In the genomic region with DNA sequence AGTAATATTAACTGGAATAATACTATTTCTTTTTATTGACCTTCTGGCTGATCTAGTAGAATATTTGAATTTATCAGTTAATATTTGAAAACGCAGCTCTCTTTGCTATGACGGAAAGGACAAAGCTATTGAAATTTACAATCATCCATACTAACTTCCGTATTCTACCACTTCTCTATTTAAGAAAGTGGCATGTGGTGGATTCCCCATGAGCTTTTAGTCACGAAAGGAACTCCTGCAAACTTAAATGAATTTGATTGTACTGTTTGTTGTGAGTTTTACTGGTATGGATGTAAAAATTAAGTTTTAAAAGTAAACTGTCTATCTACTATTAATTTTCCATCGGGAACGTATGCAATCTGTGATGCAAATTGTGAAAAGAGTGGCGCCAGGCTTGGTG, we compare ENCODE assay signal across 8 mouse cellular contexts. TPM values are rescaled to one million over a fixed set of nuclear protein-coding genes. Genes with fewer than 3 reads are reported as not detected.
DNase-seq lines count a peak whose midpoint lies in the region; ATAC-seq and TF ChIP-seq lines count a peak whose summit lies in the region.

No protein-coding gene starts in this region.

- no peak for TF ChIP-seq CTCF in heart, postnatal 0 days (IDR thresholded peaks at IDR 0.05; ENCODE audit: low read depth)
- TF ChIP-seq CTCF in MEL (IDR thresholded peaks at IDR 0.05 in 2 of 3, conservative IDR thresholded peaks at IDR 0.05 in 1 of 3; ENCODE audit: control insufficient read depth in 1 of 3, insufficient read depth in 1 of 3, low read depth in 2 of 3, low read length in 3 of 3, poor library complexity in 1 of 3, severe bottlenecking in 1 of 3) = no peak

- 39% methylated on average over 7 of the region's 7 CpGs for WGBS in heart, postnatal 0 days
- WGBS in hindbrain, embryonic 15.5 days = 42% methylated on average over 7 of the region's 7 CpGs
- WGBS in midbrain, embryonic 15.5 days = 41% methylated on average over 7 of the region's 7 CpGs

- peak overlapping the region; percentile 86 for H3K27ac ChIP-seq in heart, postnatal 0 days (ENCODE audit: low read depth)
- peak overlapping the region; percentile 68 for H3K27ac ChIP-seq in MEL (ENCODE audit: control insufficient read depth, low read depth, low read length)
- H3K27ac ChIP-seq in hindbrain, embryonic 15.5 days (replicated peaks) = no peak overlapping the region
- no peak overlapping the region for H3K27ac ChIP-seq in midbrain, embryonic 15.5 days

- no peak for ATAC-seq in heart, postnatal 0 days (ENCODE audit: insufficient read depth, low read depth)
- ATAC-seq in hindbrain, embryonic 15.5 days (ENCODE audit: low FRiP score, low read depth) = no peak
- no peak for ATAC-seq in midbrain, embryonic 15.5 days (replicated peaks)

- H3K9ac ChIP-seq in heart, postnatal 0 days (replicated peaks; ENCODE audit: low read depth, low read length) = peak overlapping the region; percentile 71
- H3K9ac ChIP-seq in MEL (ENCODE audit: control insufficient read depth, low read depth, low read length, poor library complexity, severe bottlenecking) = peak overlapping the region; percentile 60
- peak overlapping the region; percentile 39 for H3K9ac ChIP-seq in hindbrain, embryonic 15.5 days
- peak overlapping the region; percentile 44; the same call in 1 of the 2 replicates for H3K9ac ChIP-seq in midbrain, embryonic 15.5 days

- intact Hi-C loops in heart, postnatal 36 days (cut with DNase I) = loop anchor here (10.0 kb wide), 1 partner anchor 591 kb away; a partner anchor contains a TSS
- intact Hi-C loops in gastrocnemius, postnatal 14 days (cut with DNase I; ENCODE audit: low total_unique reads) = no loop called here

- no peak for DNase-seq in heart, postnatal 0 days (ENCODE audit: low spot score)
- no peak for DNase-seq in heart, postnatal 36 days
- DNase-seq in MEL (ENCODE audit: low read depth, low spot score) = peak; percentile 75
- no peak for DNase-seq in gastrocnemius, postnatal 14 days
- no peak for DNase-seq in thymus, postnatal 36 days
- no peak for DNase-seq in right cerebral cortex, postnatal 25 days

- no peaks in the 10 kb centered on the region for H3K9me3 ChIP-seq in heart, postnatal 0 days (replicated peaks; ENCODE audit: control insufficient read depth, low read length)
- no peaks in the 10 kb centered on the region for H3K9me3 ChIP-seq in MEL (replicated peaks; ENCODE audit: insufficient read depth, low read length)
- H3K9me3 ChIP-seq in hindbrain, embryonic 15.5 days = no peaks in the 10 kb centered on the region
- H3K9me3 ChIP-seq in midbrain, embryonic 15.5 days = no peaks in the 10 kb centered on the region

- peaks cover 9% of the 10 kb centered on the region for H3K4me1 ChIP-seq in heart, postnatal 0 days (ENCODE audit: control insufficient read depth, insufficient read depth)
- peaks cover 4 to 7% of the 10 kb centered on the region in 2 experiments; a peak in 3 of 4 replicates for H3K4me1 ChIP-seq in MEL (ENCODE audit: control insufficient read depth in 1 of 2, insufficient read depth in 2 of 2, low read length in 2 of 2)
- H3K4me1 ChIP-seq in hindbrain, embryonic 15.5 days (replicated peaks) = peaks cover 30% of the 10 kb centered on the region
- peaks cover 25% of the 10 kb centered on the region for H3K4me1 ChIP-seq in midbrain, embryonic 15.5 days

- TF ChIP-seq EP300 in heart, postnatal 0 days (IDR thresholded peaks at IDR 0.05; ENCODE audit: low read depth) = no peak
- TF ChIP-seq EP300 in MEL (IDR thresholded peaks at IDR 0.05; ENCODE audit: low read depth in 1 of 2, low read length in 2 of 2) = no peak

- H3K36me3 ChIP-seq in heart, postnatal 0 days (replicated peaks; ENCODE audit: control insufficient read depth, insufficient read depth, low read length) = no peaks in the 10 kb centered on the region
- peaks cover 0 to 2% of the 10 kb centered on the region in 2 experiments; a peak in 2 of 4 replicates for H3K36me3 ChIP-seq in MEL (ENCODE audit: control insufficient read depth in 1 of 2, insufficient read depth in 2 of 2, low read length in 2 of 2)
- H3K36me3 ChIP-seq in hindbrain, embryonic 15.5 days = no peaks in the 10 kb centered on the region
- no peaks in the 10 kb centered on the region for H3K36me3 ChIP-seq in midbrain, embryonic 15.5 days (replicated peaks)

- TF ChIP-seq RAD21 in MEL (IDR thresholded peaks at IDR 0.05; ENCODE audit: low read depth, low read length) = no peak

- peak overlapping the region; percentile 92 for H3K4me2 ChIP-seq in heart, postnatal 0 days (ENCODE audit: low read depth, low read length)
- peak overlapping the region; percentile 81 for H3K4me2 ChIP-seq in hindbrain, embryonic 15.5 days
- peak overlapping the region; percentile 80 for H3K4me2 ChIP-seq in midbrain, embryonic 15.5 days

- peaks cover 6% of the 10 kb centered on the region; the same call in 1 of the 2 replicates for H3K79me2 ChIP-seq in MEL (ENCODE audit: control insufficient read depth, insufficient read depth, low read length, poor library complexity)

- H3K27me3 ChIP-seq in heart, postnatal 0 days (ENCODE audit: control insufficient read depth, insufficient read depth, low read length) = no peaks in the 10 kb centered on the region
- no peaks in the 10 kb centered on the region for H3K27me3 ChIP-seq in MEL (ENCODE audit: control insufficient read depth in 1 of 2, insufficient read depth in 2 of 2, low read length in 2 of 2)
- H3K27me3 ChIP-seq in hindbrain, embryonic 15.5 days = no peaks in the 10 kb centered on the region
- H3K27me3 ChIP-seq in midbrain, embryonic 15.5 days (replicated peaks) = no peaks in the 10 kb centered on the region

- TF ChIP-seq POLR2A in MEL (IDR thresholded peaks at IDR 0.05; ENCODE audit: control insufficient read depth in 1 of 2, insufficient read depth in 1 of 2, low read depth in 1 of 2, low read length in 2 of 2, poor library complexity in 1 of 2) = no peak; a peak in 1 of 4 replicates

- H3K4me3 ChIP-seq in heart, postnatal 0 days (ENCODE audit: low read depth, low read length) = peak overlapping the region; percentile 69
- peak overlapping the region; percentile 56 to 88 for H3K4me3 ChIP-seq in MEL (ENCODE audit: control insufficient read depth in 1 of 2, insufficient read depth in 1 of 2, low read depth in 2 of 2, low read length in 2 of 2)
- H3K4me3 ChIP-seq in hindbrain, embryonic 15.5 days = peak overlapping the region; percentile 48
- H3K4me3 ChIP-seq in midbrain, embryonic 15.5 days = peak overlapping the region; percentile 44

TF ChIP-seq in MEL, 35 proteins besides CTCF, POLR2A, EP300 and RAD21:
- TF ChIP-seq SIN3A (IDR thresholded peaks at IDR 0.05; ENCODE audit: low read length) = peak; percentile 14; the same call in 1 of the 2 replicates
- TF ChIP-seq MYC (IDR thresholded peaks at IDR 0.05; ENCODE audit: low read depth, low read length) = peak; percentile 95
- TF ChIP-seq NRF1 (IDR thresholded peaks at IDR 0.05; ENCODE audit: insufficient read depth, low read depth, low read length, poor library complexity, severe bottlenecking) = no peak
- TF ChIP-seq MEF2A (IDR thresholded peaks at IDR 0.05; ENCODE audit: extremely low read depth, insufficient replicate concordance, low read depth, low read length, poor library complexity, severe bottlenecking) = no peak
- TF ChIP-seq ZMIZ1 (IDR thresholded peaks at IDR 0.05; ENCODE audit: low read depth, low read length) = no peak
- TF ChIP-seq MXI1 (IDR thresholded peaks at IDR 0.05; ENCODE audit: low read depth, low read length) = peak; percentile 65; the same call in 1 of the 2 replicates
- TF ChIP-seq UBTF (IDR thresholded peaks at IDR 0.05; ENCODE audit: borderline replicate concordance, insufficient read depth, low read depth, low read length) = no peak
- TF ChIP-seq NELFE (IDR thresholded peaks at IDR 0.05; ENCODE audit: low read depth, low read length) = peak; percentile 23; the same call in 1 of the 2 replicates
- TF ChIP-seq USF2 (IDR thresholded peaks at IDR 0.05; ENCODE audit: borderline replicate concordance in 1 of 2, insufficient read depth in 1 of 2, low read depth in 1 of 2, low read length in 2 of 2) = no peak
- TF ChIP-seq TBP (IDR thresholded peaks at IDR 0.05; ENCODE audit: low read depth, low read length) = peak; percentile 42; the same call in 1 of the 2 replicates

RNA-seq across cellular contexts. Expression of a gene that starts 0.8 kb away (rescaled TPM):
- 6.8 and 7.0 TPM in 2 replicates for total RNA-seq in heart, postnatal 0 days (2014; rRNA removed; ENCODE audit: low replicate concordance)
- polyA plus RNA-seq in heart, postnatal 0 days (2015; fragmentation: Nextera tagmentation; extraction: Ambion mirVana) = 4.4 and 4.5 TPM in 2 replicates
- total RNA-seq in heart, postnatal 36 days (2021) = 1 to 10 TPM; 5.4 to 6.4 TPM
- 3.5 and 4.0 TPM in 2 replicates for total RNA-seq in MEL (2012; rRNA removed)
- polyA plus RNA-seq in MEL (2012; ENCODE audit: insufficient read depth in 1 of 2, insufficient read length in 2 of 2, low read depth in 1 of 2, low replicate concordance in 2 of 2, missing spikeins in 1 of 2) = 1 to 10 TPM in 1 of 2 experiments, not detected in 1; 2.8 TPM
- 2.2 and 2.3 TPM in 2 replicates for polyA plus RNA-seq in hindbrain, embryonic 15.5 days (2015; fragmentation: Nextera tagmentation; extraction: Ambion mirVana)
- 1.8 TPM in 2 replicates for polyA plus RNA-seq in midbrain, embryonic 15.5 days (2015; fragmentation: Nextera tagmentation; extraction: Ambion mirVana)
- 1 to 10 TPM; 3.3 to 3.9 TPM for total RNA-seq in gastrocnemius, postnatal 14 days (2021)

RNA-seq across cellular contexts. Expression of a gene that starts 30.7 kb away (rescaled TPM):
- total RNA-seq in heart, postnatal 0 days (2014; rRNA removed; ENCODE audit: low replicate concordance) = 1.8 and 4.7 TPM in 2 replicates
- 6.2 and 7.4 TPM in 2 replicates for polyA plus RNA-seq in heart, postnatal 0 days (2015; fragmentation: Nextera tagmentation; extraction: Ambion mirVana)
- 1 to 10 TPM; 3.1 to 3.8 TPM for total RNA-seq in heart, postnatal 36 days (2021)
- total RNA-seq in MEL (2012; rRNA removed) = 2.3 and 3.5 TPM in 2 replicates
- polyA plus RNA-seq in MEL (2012; ENCODE audit: insufficient read depth in 1 of 2, insufficient read length in 2 of 2, low read depth in 1 of 2, low replicate concordance in 2 of 2, missing spikeins in 1 of 2) = 1 to 10 TPM in 1 of 2 experiments, not detected in 1; 3.2 TPM
- 19.2 and 20.5 TPM in 2 replicates for polyA plus RNA-seq in hindbrain, embryonic 15.5 days (2015; fragmentation: Nextera tagmentation; extraction: Ambion mirVana)
- 18.3 and 20.5 TPM in 2 replicates for polyA plus RNA-seq in midbrain, embryonic 15.5 days (2015; fragmentation: Nextera tagmentation; extraction: Ambion mirVana)
- 1 to 10 TPM; 2.6 to 2.7 TPM for total RNA-seq in gastrocnemius, postnatal 14 days (2021)

RNA-seq across cellular contexts. Expression of a gene that starts 47.3 kb away (rescaled TPM):
- total RNA-seq in heart, postnatal 0 days (2014; rRNA removed; ENCODE audit: low replicate concordance) = 0.70 and 0.92 TPM in 2 replicates
- 4.0 and 4.4 TPM in 2 replicates for polyA plus RNA-seq in heart, postnatal 0 days (2015; fragmentation: Nextera tagmentation; extraction: Ambion mirVana)
- total RNA-seq in heart, postnatal 36 days (2021) = 1 to 10 TPM; 1.7 to 2.6 TPM
- total RNA-seq in MEL (2012; rRNA removed) = 1.8 TPM in 2 replicates
- 1 to 10 TPM in 1 of 2 experiments, not detected in 1; 2.2 TPM for polyA plus RNA-seq in MEL (2012; ENCODE audit: insufficient read depth in 1 of 2, insufficient read length in 2 of 2, low read depth in 1 of 2, low replicate concordance in 2 of 2, missing spikeins in 1 of 2)
- 9.4 and 9.5 TPM in 2 replicates for polyA plus RNA-seq in hindbrain, embryonic 15.5 days (2015; fragmentation: Nextera tagmentation; extraction: Ambion mirVana)
- polyA plus RNA-seq in midbrain, embryonic 15.5 days (2015; fragmentation: Nextera tagmentation; extraction: Ambion mirVana) = 10.5 and 11.1 TPM in 2 replicates
- total RNA-seq in gastrocnemius, postnatal 14 days (2021) = 1 to 10 TPM; 1.3 to 1.5 TPM

Comparison
In these comparisons a context has a peak if more than half of its experiments do, and no peak if none do; other contexts are left out.
1. H3K27ac ChIP-seq: peak in heart, postnatal 0 days (single experiment) and MEL (single experiment); none in hindbrain, embryonic 15.5 days (single experiment) and midbrain, embryonic 15.5 days (single experiment).
2. Peak in every context shown above with its lines, with median percentiles within 50 percentile points of each other: H3K4me2 ChIP-seq, H3K4me3 ChIP-seq and H3K9ac ChIP-seq.